Mouse (Mus musculus) forebrain, postnatal 0 days (tissue): Measurements from ENCODE around the gene C8b. TPM values are rescaled to one million over a fixed set of nuclear protein-coding genes. Genes with fewer than 3 reads are reported as not detected.

Experiments used
- ATAC-seq: fragments of 200-750 bp; cut with Nextera tagmentation; 2 replicates; pipeline ENCODE4 v1.8.0; 2017; ENCODE audit warnings: mild to moderate bottlenecking, moderate library complexity
- DNase-seq: peaks from one replicate; pipeline ENCODE4 v3.0.0-alpha.2; 2015
- H3K27ac ChIP-seq: fragments of 300-500 bp; sonication (generic); 2 replicates; pipeline ENCODE4 v1.5.1; 2014; ENCODE audit warnings: low read depth, mild to moderate bottlenecking, antibody characterized with exemption, low read length, moderate library complexity, mixed read lengths
- H3K27me3 ChIP-seq: fragments of 300-500 bp; sonication (generic); 2 replicates; pipeline ENCODE4 v1.6.1; 2014; ENCODE audit warnings: mild to moderate bottlenecking, low read length, mixed read lengths; ENCODE audit not compliant: insufficient read depth
- H3K36me3 ChIP-seq: fragments of 300-500 bp; sonication (generic); 2 replicates; pipeline ENCODE4 v1.6.1; 2014; ENCODE audit warnings: mild to moderate bottlenecking, moderate library complexity; ENCODE audit not compliant: insufficient read depth
- H3K4me1 ChIP-seq: fragments of 300-500 bp; sonication (generic); 2 replicates; pipeline ENCODE4 v1.6.1; 2014; ENCODE audit warnings: antibody characterized with exemption; ENCODE audit not compliant: insufficient read depth
- H3K4me2 ChIP-seq: fragments of 300-500 bp; sonication (generic); 2 replicates; pipeline ENCODE4 v1.6.1; 2014; ENCODE audit warnings: low read depth, mild to moderate bottlenecking, moderate library complexity
- H3K4me3 ChIP-seq: fragments of 300-500 bp; sonication (generic); 2 replicates; pipeline ENCODE4 v1.5.1; 2014; ENCODE audit warnings: low read depth, low read length, mixed read lengths
- H3K9ac ChIP-seq: fragments of 300-500 bp; sonication (generic); 2 replicates; pipeline ENCODE4 v1.6.1; 2014; ENCODE audit warnings: mild to moderate bottlenecking
- H3K9me3 ChIP-seq: fragments of 300-500 bp; sonication (generic); 2 replicates; pipeline ENCODE4 v1.6.1; 2016; ENCODE audit warnings: low read length
- CTCF ChIP-seq: sonication (generic); IDR thresholded peaks from 2 replicates; pipeline ENCODE4 v1.5.1; 2016; ENCODE audit warnings: antibody characterized with exemption, control low read depth, low read depth
- WGBS: fragments of 180-500 bp; shearing (Covaris S2); extraction: QIAGEN DNeasy Blood & Tissue Kit; methylation state at CpG from one replicate; pipeline ENCODE4 v1.1.7; 2014; 5-methylcytosine and 5-hydroxymethylcytosine counted together
- polyA plus RNA-seq: library from polyadenylated mRNA; unstranded; fragments of >200 nt; fragmentation: Nextera tagmentation; extraction: Ambion mirVana; gene quantifications from 2 replicates; pipeline ENCODE4 v1.2.1, GENCODE M21; 2015
- total RNA-seq: library from RNA; depleted of rRNA; stranded (reverse); fragments of >200 nt; gene quantifications from 2 replicates; pipeline ENCODE4 v1.2.3, GENCODE M21; 2014; rRNA removed

The C8b gene
- total RNA-seq (0.15 and 0.86 TPM in 2 replicates), polyA plus RNA-seq (0.16 and 0.18 TPM in 2 replicates)

GRCm38 (mm10) chr4:104766065-104766464 lies at the start of gene C8b:
C8b (plus strand) TSS chr4:104766317.
- Histone ChIP-seq H3K27ac (no peak within 1 kb of the TSS), H3K9ac (no peak within 1 kb of the TSS), H3K4me2 (no peak within 1 kb of the TSS), H3K27me3 (no peaks in the 10 kb centered on the region), H3K36me3 (no peaks in the 10 kb centered on the region), H3K9me3 (no peaks in the 10 kb centered on the region), H3K4me3 (no peak within 1 kb of the TSS), H3K4me1 (no peaks in the 10 kb centered on the region)
- DNase-seq (no peak), ATAC-seq (no peak)
- WGBS, result 94% methylated on average over 8 of the region's 8 CpGs
- TF ChIP-seq CTCF, result no peak

DNA sequence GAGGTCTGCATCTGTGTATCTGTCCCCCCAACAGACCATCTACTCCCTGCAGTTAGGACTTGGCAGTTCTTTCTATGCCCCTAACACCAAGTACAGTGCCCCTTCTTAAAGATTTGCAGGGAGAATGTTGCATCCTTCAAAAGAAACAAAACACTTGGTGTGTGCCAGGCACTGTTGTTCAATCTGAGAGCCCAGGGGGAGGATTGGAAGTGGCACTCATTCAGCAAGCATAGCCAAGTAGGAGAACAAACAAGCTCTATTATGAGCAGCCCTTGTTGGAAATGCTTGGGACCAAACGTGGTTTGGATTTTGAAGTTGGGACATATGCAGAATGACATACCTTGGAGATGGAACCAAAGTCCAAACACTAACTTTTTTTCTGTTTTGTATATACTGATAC lies 49.6 kb upstream of the C8b start:
- no peaks in the 10 kb centered on the region for H3K36me3 ChIP-seq
- H3K9ac ChIP-seq, result no peak overlapping the region
- 35% methylated on average over 1 of the region's 1 CpGs for WGBS
- 0 out of 2 replicates have a peak, but pooled peaks cover 13% of the 10 kb centered on the region for H3K4me1 ChIP-seq
- H3K9me3 ChIP-seq, result no peaks in the 10 kb centered on the region
- peak; percentile 68 for DNase-seq
- TF ChIP-seq CTCF, result no peak
- no peaks in the 10 kb centered on the region for H3K27me3 ChIP-seq
- peak; percentile 40; the same call in 1 of the 2 replicates for ATAC-seq
- H3K4me2 ChIP-seq, result no peak overlapping the region
- peak overlapping the region; percentile 1; the same call in 1 of the 2 replicates for H3K27ac ChIP-seq
- no peak overlapping the region for H3K4me3 ChIP-seq

DNA sequence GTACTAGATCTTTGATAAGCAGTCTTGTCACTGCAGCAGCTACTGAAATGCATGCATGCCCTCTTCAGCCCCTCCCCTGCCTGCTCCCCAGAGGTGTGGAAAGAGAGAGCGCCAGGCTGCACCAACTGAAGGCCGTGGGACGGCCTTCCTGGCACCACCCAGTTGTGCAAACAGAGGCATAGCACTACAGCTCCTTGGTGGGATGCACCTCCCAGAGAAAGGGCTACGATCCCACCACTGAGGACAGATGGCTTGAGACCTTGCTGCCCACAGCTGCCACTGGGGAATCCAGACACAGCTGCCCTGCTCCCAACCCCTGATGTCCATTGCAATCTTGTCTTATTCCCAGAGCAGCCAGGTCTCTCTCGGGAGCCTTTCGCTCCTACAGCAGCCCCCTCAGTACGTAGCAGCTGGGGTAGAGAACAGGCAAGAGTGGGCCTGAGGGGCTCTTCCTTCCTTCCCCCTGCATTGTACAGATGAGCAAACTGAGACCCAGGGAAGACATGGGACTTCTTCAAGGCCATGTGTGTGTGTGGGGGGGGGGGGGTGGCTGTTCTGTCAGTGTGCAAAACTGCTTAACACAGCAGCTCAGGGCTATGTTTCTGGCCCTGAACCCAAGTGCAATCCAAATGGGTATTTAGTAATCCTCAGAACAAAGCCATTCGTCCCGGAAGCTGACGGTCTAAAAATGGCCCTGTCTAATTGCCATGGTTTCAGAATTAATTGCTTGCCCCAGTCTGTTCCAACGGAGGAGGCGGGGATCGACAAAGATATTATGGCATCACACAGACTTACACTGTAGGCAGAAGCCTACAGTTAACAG lies 46.9 kb upstream of the C8b start:
- H3K4me1 ChIP-seq, result peaks cover 22% of the 10 kb centered on the region; the same call in 1 of the 2 replicates
- no peak overlapping the region for H3K4me2 ChIP-seq
- H3K9me3 ChIP-seq, result no peaks in the 10 kb centered on the region
- no peaks in the 10 kb centered on the region for H3K36me3 ChIP-seq
- H3K9ac ChIP-seq, result peak overlapping the region; percentile 18; the same call in 1 of the 2 replicates
- no peaks in the 10 kb centered on the region for H3K27me3 ChIP-seq
- WGBS, result 22% methylated on average over 13 of the region's 13 CpGs
- no peak for TF ChIP-seq CTCF
- H3K27ac ChIP-seq, result peak overlapping the region; percentile 64
- DNase-seq, result peak; percentile 75
- H3K4me3 ChIP-seq, result no peak overlapping the region
- peak; percentile 70 for ATAC-seq

- peak; percentile 59 for DNase-seq
- H3K4me3 ChIP-seq, result no peak overlapping the region
- no peak overlapping the region for H3K4me2 ChIP-seq
- H3K27ac ChIP-seq, result peak overlapping the region; percentile 50; the same call in 1 of the 2 replicates
- no peak overlapping the region for H3K9ac ChIP-seq
- H3K4me1 ChIP-seq, result peaks cover 21% of the 10 kb centered on the region
- H3K36me3 ChIP-seq, result no peaks in the 10 kb centered on the region; the same call in 1 of the 2 replicates
- H3K9me3 ChIP-seq, result no peaks in the 10 kb centered on the region
- H3K27me3 ChIP-seq, result no peaks in the 10 kb centered on the region
- peak; percentile 7; the same call in 1 of the 2 replicates for ATAC-seq
- WGBS, result 39% methylated on average over 6 of the region's 6 CpGs
- TF ChIP-seq CTCF, result no peak
Measured at GRCm38 (mm10) chr4:104723527-104724045, 42.5 kb upstream of the C8b start.

- Histone ChIP-seq H3K9ac (no peak overlapping the region), H3K4me2 (no peak overlapping the region)
Measured at GRCm38 (mm10) chr4:104724258-104724657, 41.9 kb upstream of the C8b start.

DNA sequence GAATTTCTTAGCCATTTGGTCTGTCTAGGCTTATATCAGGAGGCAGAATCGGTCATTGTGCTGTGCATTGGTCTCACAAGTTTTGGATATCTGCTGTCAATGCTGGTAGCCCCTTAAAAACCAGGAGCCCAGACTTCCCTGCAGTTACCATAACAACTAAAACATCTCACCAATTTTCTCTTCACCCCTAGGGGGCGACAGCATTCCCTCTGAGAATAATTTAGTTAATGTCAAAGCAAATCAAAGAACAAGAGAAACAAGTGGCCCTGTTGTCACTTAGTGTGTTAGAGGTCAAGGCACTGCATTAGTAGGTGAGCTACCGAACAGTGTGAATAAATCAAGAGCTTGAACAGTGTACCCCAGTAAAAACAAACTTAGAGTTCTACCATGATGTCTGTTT lies 40.4 kb upstream of the C8b start:
- no peaks in the 10 kb centered on the region for H3K27me3 ChIP-seq
- no peak overlapping the region for H3K9ac ChIP-seq
- no peak overlapping the region for H3K4me2 ChIP-seq
- no peak overlapping the region for H3K4me3 ChIP-seq
- no peaks in the 10 kb centered on the region; the same call in 1 of the 2 replicates for H3K36me3 ChIP-seq
- peak; percentile 55 for TF ChIP-seq CTCF
- peaks cover 14% of the 10 kb centered on the region for H3K4me1 ChIP-seq
- no peaks in the 10 kb centered on the region for H3K9me3 ChIP-seq
- H3K27ac ChIP-seq, result no peak overlapping the region
- 39% methylated on average over 3 of the region's 3 CpGs for WGBS
- DNase-seq, result peak; percentile 59
- ATAC-seq, result no peak

More at GRCm38 (mm10) chr4:104724258-104724657, 41.9 kb upstream of the C8b start:
- Histone ChIP-seq H3K27ac (peak overlapping the region; percentile 50; the same call in 1 of the 2 replicates), H3K9me3 (no peaks in the 10 kb centered on the region), H3K36me3 (no peaks in the 10 kb centered on the region; the same call in 1 of the 2 replicates), H3K4me1 (peaks cover 14% of the 10 kb centered on the region), H3K27me3 (no peaks in the 10 kb centered on the region), H3K4me3 (no peak overlapping the region)
- TF ChIP-seq CTCF, result no peak
- DNase-seq, result peak; percentile 76
- peak; percentile 42 for ATAC-seq
- WGBS, result 38% methylated on average over 5 of the region's 5 CpGs

DNA sequence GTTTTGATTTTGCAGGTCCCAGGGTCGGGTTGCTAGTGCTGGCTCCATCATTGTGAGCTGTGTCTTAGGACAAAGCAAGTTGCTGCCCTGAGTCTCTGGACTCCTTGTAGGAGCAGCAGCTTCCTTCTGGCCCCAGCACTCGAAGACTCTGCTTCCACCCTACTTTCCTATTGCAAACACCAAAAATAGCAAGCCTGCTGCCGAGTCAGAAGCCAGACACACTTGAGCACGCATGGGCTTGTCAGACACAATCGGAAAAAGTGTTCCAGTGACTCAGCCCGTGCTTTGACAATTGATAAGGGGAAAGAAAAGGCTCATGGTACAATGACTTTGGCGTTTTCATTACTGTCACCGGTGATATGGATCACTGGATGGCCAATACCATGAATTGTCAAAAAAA lies 36.9 kb upstream of the C8b start:
- H3K4me3 ChIP-seq, result no peak overlapping the region
- no peak overlapping the region for H3K9ac ChIP-seq
- WGBS, result 71% methylated on average over 8 of the region's 8 CpGs
- no peak for TF ChIP-seq CTCF
- ATAC-seq, result no peak
- no peak overlapping the region for H3K27ac ChIP-seq
- H3K9me3 ChIP-seq, result no peaks in the 10 kb centered on the region
- H3K4me2 ChIP-seq, result no peak overlapping the region
- no peaks in the 10 kb centered on the region; the same call in 1 of the 2 replicates for H3K36me3 ChIP-seq
- DNase-seq, result no peak
- peaks cover 4% of the 10 kb centered on the region for H3K4me1 ChIP-seq
- H3K27me3 ChIP-seq, result no peaks in the 10 kb centered on the region
